Mouse (Mus musculus) forebrain, embryonic 10.5 days (tissue): ENCODE results near the gene Lyrm9. TPM values are rescaled to one million over a fixed set of nuclear protein-coding genes. Genes with fewer than 3 reads are reported as not detected.

Experiments used
- DNase-seq: peaks from one replicate; pipeline ENCODE4 v3.0.0-alpha.2; 2017; ENCODE audit warnings: low spot score; ENCODE audit errors: extremely low spot score
- H3K27ac ChIP-seq: fragments of 300-500 bp; sonication (generic); 2 replicates; pipeline ENCODE4 v1.5.1; 2016; ENCODE audit warnings: mild to moderate bottlenecking
- H3K27me3 ChIP-seq: fragments of 300-500 bp; sonication (generic); 2 replicates; pipeline ENCODE4 v1.6.1; 2016; ENCODE audit warnings: mild to moderate bottlenecking; ENCODE audit not compliant: poor library complexity, severe bottlenecking
- H3K36me3 ChIP-seq: fragments of 300-500 bp; sonication (generic); replicated peaks from 2 replicates; pipeline ENCODE4 v1.6.1; 2016; ENCODE audit warnings: mild to moderate bottlenecking, moderate library complexity
- H3K4me1 ChIP-seq: fragments of 300-500 bp; sonication (generic); 2 replicates; pipeline ENCODE4 v1.6.1; 2016
- H3K4me3 ChIP-seq: fragments of 300-500 bp; sonication (generic); 2 replicates; pipeline ENCODE4 v1.5.1; 2016; ENCODE audit warnings: mild to moderate bottlenecking, moderate library complexity
- H3K9me3 ChIP-seq: fragments of 300-500 bp; sonication (generic); 2 replicates; pipeline ENCODE4 v1.6.1; 2016; ENCODE audit warnings: mild to moderate bottlenecking, moderate library complexity
- WGBS: fragments of 180-500 bp; shearing (Covaris S2); methylation state at CpG from one replicate; pipeline ENCODE4 v1.1.7; 2016; 5-methylcytosine and 5-hydroxymethylcytosine counted together
- polyA plus RNA-seq: library from polyadenylated mRNA; unstranded; fragments of >200 nt; fragmentation: Nextera tagmentation; extraction: Ambion mirVana; gene quantifications from 2 replicates; pipeline ENCODE4 v1.2.1, GENCODE M21; 2016

Gene Lyrm9
- 23.4 and 26.2 TPM in 2 replicates for polyA plus RNA-seq

DNA sequence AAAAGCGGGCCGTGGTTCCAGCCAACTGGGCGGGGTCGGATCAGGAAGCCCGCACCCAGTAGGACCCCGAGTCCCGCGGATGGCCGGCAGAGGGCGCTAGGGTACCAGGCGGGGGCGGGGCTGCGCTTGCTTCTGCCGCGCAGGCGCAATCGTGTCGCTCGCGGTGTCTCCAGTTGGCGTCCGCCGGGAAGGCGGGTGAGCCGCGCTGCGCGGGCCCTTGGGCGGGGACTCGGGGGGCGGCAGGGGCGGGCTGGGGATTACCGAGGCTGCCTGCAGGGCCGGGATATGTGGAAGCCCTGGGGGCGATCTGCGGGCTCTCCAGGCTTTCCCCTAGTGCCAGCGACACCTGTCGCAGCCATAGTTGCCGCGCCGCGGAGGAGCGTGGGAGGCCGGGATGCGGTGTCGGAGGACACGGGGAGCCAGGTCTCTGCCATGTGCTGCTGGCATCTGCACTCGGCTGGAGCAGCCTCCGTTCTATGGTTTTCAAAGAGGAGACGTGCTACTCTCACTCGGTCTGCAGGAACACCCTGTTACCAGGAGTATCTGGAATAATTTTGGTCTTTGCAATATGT is at the start of gene Lyrm9:
Gene Lyrm9, plus strand, starts transcription at position 143 of the 572 bp plus-strand sequence.
- Histone ChIP-seq H3K36me3 (no peaks in the 10 kb centered on the region), H3K4me3 (peak within 1 kb of the TSS; percentile 81), H3K4me1 (peaks cover 61% of the 10 kb centered on the region), H3K9me3 (no peaks in the 10 kb centered on the region), H3K27me3 (peaks cover 6% of the 10 kb centered on the region), H3K27ac (peak within 1 kb of the TSS; percentile 93)
- peak; percentile 96 for DNase-seq
- under 1% methylated on average over 51 of the region's 51 CpGs for WGBS

DNA sequence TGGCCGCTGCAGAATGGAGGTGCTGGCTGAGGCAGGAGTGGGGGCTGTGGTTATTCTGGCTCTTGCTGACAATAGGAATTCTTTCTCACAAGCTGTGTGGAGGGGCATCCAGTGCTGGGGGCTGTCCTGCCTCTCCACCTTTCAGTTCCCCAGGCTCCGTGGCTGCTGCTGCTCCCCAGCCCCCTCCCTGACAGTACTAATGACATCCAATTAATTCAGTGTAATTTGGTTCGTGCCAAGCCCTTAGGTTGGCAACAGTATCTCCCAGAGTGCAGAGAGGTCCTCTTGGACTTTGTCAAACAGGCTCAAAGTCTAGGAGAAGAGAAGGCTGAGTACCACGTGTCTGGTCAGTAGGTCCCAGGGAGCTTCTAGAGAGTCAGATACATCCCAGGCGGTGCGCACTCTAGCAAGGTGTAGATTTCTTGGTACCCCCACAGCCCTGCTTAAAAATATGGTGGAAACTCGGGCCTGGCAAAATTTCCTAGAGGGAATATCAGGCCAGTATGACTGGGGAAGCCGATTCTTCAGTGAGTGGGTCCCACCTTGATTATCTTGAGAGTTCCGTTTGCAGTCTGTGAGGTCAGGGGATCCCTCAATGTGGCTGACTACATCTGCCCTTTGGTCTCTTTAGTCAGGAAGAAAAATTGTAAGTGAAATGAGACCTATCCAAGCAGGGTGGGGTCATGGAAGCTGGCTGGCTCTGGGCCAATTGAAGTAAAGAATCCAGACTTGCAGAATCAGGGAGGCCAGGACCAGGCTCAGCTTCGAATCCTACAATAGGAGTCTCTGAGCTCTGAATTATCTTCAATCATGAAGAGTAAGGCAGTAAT is 48.3 kb upstream of the Lyrm9 start:
- peak overlapping the region; percentile 72 for H3K27ac ChIP-seq
- WGBS = 61% methylated on average over 10 of the region's 10 CpGs
- DNase-seq = no peak

DNA sequence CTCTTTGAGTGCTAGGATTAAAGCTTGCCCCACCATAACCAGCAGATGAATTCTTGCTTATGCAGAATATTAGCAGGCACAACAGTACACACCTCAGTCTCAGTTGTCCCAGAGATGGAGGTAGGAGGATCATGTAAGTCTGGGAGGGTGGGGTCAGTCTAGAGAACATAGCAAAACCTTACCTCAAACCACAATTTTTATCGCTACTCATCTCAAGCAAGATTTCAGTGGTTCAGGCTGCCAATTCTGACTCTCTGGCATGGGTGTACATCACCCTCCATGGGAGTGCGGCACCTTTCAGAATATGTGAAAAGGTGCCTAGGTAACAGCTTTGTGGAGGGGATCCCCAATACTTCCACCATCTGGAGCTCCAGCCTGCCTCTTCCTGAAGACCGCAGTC is 46.4 kb upstream of the Lyrm9 start:
- Histone ChIP-seq H3K4me1 (peaks cover 32% of the 10 kb centered on the region), H3K27ac (no peak overlapping the region), H3K4me3 (no peak overlapping the region), H3K9me3 (no peaks in the 10 kb centered on the region), H3K36me3 (no peaks in the 10 kb centered on the region), H3K27me3 (peaks cover 21% of the 10 kb centered on the region)
- WGBS = 98% methylated on average over 3 of the region's 3 CpGs
- DNase-seq = no peak

More for the DNA sequence above, 48.3 kb upstream of the Lyrm9 start:
- peaks cover 10% of the 10 kb centered on the region for H3K27me3 ChIP-seq
- H3K36me3 ChIP-seq = no peaks in the 10 kb centered on the region
- no peak overlapping the region for H3K4me3 ChIP-seq
- no peaks in the 10 kb centered on the region for H3K9me3 ChIP-seq
- H3K4me1 ChIP-seq = peaks cover 23% of the 10 kb centered on the region

DNA sequence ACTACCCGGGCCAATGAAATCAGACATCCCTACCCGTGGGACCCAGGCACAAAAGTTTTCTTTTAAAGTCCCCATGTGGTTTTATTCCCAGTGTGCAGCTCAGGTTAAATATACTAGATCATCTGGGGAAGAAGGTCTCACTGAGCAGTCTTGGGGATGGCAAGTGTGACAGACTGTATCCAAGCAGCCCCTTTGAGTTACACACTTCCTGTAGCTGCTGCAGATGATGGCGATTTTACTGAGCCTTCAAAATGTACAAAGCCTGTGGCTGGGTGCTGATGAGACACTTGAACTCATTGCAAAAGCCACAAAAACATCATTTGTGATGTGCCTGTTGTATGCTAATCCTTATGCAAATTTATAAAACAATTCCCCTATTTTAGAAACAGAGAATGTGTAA is 45.8 kb upstream of the Lyrm9 start:
- Histone ChIP-seq H3K4me3 (no peak overlapping the region), H3K36me3 (no peaks in the 10 kb centered on the region)
- WGBS = 86% methylated on average over 3 of the region's 3 CpGs

DNA sequence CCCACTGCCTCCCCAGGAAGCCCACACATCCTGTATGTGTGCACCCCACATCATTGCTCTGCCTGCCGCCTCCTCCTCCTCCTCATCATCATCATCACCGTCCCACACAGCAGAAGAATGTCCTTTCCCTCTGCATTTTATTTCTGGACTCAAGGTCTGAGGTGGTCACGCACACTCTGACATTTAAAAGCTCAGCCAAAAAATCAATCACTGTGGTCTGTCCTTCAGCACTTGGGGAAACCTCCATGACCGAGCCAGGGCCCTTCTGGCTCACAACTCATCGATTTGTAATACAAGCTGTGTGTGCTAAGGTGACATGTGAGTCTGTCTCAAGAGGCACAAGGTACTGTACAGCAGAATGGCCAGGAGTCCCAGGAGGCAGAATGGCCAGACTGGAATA is 44.1 kb upstream of the Lyrm9 start:
- Histone ChIP-seq H3K9me3 (no peaks in the 10 kb centered on the region), H3K4me3 (no peak overlapping the region), H3K36me3 (no peaks in the 10 kb centered on the region), H3K27me3 (peaks cover 18% of the 10 kb centered on the region; the same call in 1 of the 2 replicates), H3K27ac (no peak overlapping the region), H3K4me1 (peaks cover 45% of the 10 kb centered on the region)
- no peak for DNase-seq
- WGBS = 92% methylated on average over 5 of the region's 5 CpGs

More for the DNA sequence above, 45.8 kb upstream of the Lyrm9 start:
- Histone ChIP-seq H3K27me3 (peaks cover 21% of the 10 kb centered on the region), H3K9me3 (no peaks in the 10 kb centered on the region), H3K27ac (no peak overlapping the region), H3K4me1 (peaks cover 37% of the 10 kb centered on the region)
- DNase-seq = no peak

DNA sequence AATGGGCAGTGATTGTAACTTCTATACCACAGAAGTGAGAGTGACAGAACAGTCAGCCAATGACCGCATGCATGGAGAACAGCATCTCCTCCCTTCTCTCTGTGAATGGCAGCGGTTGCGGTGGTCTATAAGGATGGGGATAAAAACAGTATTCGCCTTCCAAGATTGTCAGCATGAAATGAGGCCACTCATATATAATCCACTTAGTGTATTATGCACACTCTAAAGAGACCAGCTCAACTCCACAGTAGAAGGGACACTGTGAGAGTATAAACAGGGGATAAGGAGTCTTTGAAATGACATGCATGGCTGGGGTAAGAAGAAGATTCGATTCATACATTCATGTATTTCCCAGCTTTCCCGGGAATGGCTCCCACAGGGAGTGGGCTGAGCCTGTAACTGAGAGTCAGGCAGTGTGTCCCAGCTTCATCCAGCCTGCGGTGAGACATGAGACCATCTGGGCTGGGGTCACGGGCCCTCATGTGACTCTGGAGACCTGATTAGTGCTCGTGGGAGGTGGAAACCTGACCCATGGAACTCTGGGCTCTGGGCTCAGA is 43.5 kb upstream of the Lyrm9 start:
- peaks cover 43% of the 10 kb centered on the region for H3K4me1 ChIP-seq
- peak overlapping the region; percentile 2; the same call in 1 of the 2 replicates for H3K27ac ChIP-seq
- DNase-seq = no peak

DNA sequence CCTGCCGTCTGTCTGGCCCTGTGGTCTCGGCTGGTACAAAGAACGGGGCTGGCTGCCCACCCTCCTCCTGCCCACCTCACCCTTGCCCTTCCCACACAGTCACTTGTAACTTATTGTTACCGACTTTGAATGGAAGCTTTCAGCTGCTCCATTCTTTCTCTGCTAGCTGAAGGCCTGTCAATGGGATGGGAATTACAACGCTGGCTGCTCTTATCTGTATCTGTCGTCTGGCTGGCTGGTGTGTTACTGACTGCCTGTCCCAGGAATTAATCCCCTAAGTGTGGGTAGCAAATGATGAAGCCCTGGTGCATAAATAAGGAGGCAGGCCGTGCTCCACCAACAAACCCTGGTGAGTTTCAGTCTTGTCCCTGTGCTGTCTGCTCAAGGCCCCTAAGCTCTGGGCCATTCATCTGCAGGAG is 40.4 kb upstream of the Lyrm9 start:
- 16% methylated on average over 7 of the region's 7 CpGs for WGBS
- Histone ChIP-seq H3K4me1 (peaks cover 48% of the 10 kb centered on the region), H3K4me3 (no peak overlapping the region), H3K36me3 (no peaks in the 10 kb centered on the region), H3K27ac (peak overlapping the region; percentile 73), H3K27me3 (0 out of 2 replicates have a peak, but pooled peaks cover 11% of the 10 kb centered on the region), H3K9me3 (no peaks in the 10 kb centered on the region)
- DNase-seq = no peak

More for the DNA sequence above, 43.5 kb upstream of the Lyrm9 start:
- 72% methylated on average over 9 of the region's 9 CpGs for WGBS
- H3K27me3 ChIP-seq = peaks cover 12% of the 10 kb centered on the region; the same call in 1 of the 2 replicates
- H3K9me3 ChIP-seq = no peaks in the 10 kb centered on the region
- H3K36me3 ChIP-seq = no peaks in the 10 kb centered on the region
- no peak overlapping the region for H3K4me3 ChIP-seq

DNA sequence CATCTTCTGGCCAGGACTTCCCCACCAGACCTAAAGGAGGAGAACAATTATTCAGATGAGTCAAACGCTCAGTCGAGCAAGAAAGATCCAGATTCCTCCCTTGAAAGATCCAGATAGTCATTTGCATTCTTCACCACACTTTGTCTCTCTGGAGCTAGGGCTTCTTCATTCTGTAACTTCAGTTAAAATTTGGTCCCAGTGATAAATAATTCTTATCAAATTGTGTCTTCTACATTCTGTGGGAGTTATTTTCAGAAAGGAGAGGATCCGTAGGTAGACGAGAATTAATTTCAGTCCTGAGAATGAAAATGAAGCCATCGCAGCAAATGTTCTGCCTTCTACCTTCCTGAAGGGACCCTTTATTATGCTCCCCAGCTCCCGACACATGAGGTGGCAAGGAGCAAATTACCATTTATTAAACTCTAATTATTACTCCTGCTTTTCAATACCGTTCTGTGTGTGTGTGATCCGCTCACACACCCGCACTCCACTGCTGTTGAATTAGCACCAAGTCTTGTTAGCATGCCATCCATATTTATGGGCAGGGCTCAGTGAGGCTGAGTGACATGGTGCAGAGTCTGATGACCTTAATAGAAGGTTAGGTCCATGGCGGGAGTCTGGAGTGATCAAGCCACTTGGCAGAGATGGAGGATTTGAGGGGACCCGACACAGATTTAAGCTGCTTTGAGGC is 36.9 kb upstream of the Lyrm9 start:
- Histone ChIP-seq H3K36me3 (no peaks in the 10 kb centered on the region), H3K27me3 (peaks cover 10% of the 10 kb centered on the region; the same call in 1 of the 2 replicates), H3K4me3 (no peak overlapping the region), H3K27ac (peak overlapping the region; percentile 1; the same call in 1 of the 2 replicates), H3K9me3 (no peaks in the 10 kb centered on the region), H3K4me1 (peaks cover 56% of the 10 kb centered on the region)
- no peak for DNase-seq
- 90% methylated on average over 11 of the region's 11 CpGs for WGBS

DNA sequence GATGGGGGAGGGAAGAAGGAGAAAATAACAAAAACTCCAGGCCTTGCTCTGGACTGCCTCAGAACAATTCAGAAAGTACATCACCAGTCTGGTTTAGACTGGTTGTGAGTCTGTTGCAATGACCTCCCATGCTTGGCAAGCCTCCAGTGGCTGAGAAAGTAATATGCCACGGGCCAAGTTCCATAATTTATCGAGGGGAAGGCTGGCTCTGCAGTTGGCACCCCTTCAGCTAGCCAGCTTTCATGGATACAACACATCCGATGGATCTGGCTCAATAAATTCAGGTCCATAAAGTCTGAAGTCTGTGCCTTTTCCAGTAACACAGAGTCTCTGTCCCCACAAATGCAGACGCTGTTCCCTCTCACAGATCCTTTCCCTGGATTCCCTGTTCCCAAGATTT is 34.8 kb upstream of the Lyrm9 start:
- no peak for DNase-seq
- H3K27me3 ChIP-seq = peaks cover 7% of the 10 kb centered on the region; the same call in 1 of the 2 replicates
- no peak overlapping the region for H3K4me3 ChIP-seq
- H3K27ac ChIP-seq = peak overlapping the region; percentile 65
- no peaks in the 10 kb centered on the region for H3K36me3 ChIP-seq
- 69% methylated on average over 4 of the region's 4 CpGs for WGBS
- no peaks in the 10 kb centered on the region for H3K9me3 ChIP-seq
- peaks cover 44% of the 10 kb centered on the region for H3K4me1 ChIP-seq

DNA sequence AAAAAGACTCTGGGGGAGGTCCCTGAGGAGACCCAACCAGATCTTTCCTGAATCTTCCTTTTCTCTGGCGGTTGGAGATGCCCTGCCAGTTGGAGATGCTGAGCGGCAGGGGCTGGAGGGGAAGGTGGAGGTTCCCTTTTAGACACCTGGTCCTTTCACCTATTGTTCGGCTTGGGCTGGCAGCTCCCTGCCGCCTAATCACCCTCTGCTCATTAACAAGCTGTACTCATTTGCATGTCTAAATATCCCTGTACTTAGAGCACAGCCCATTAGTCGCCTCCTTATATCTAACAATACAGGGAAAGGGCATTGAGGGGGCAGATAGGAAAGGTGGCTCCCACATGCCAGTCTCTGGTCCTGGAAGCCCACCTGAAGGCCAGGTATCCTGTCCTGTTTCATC is 34.3 kb upstream of the Lyrm9 start:
- peak overlapping the region; percentile 65 for H3K27ac ChIP-seq
- WGBS = 37% methylated on average over 5 of the region's 5 CpGs
- H3K4me3 ChIP-seq = no peak overlapping the region
- H3K27me3 ChIP-seq = peaks cover 7% of the 10 kb centered on the region; the same call in 1 of the 2 replicates
- H3K9me3 ChIP-seq = no peaks in the 10 kb centered on the region
- no peaks in the 10 kb centered on the region for H3K36me3 ChIP-seq
- DNase-seq = no peak
- peaks cover 40% of the 10 kb centered on the region for H3K4me1 ChIP-seq

DNA sequence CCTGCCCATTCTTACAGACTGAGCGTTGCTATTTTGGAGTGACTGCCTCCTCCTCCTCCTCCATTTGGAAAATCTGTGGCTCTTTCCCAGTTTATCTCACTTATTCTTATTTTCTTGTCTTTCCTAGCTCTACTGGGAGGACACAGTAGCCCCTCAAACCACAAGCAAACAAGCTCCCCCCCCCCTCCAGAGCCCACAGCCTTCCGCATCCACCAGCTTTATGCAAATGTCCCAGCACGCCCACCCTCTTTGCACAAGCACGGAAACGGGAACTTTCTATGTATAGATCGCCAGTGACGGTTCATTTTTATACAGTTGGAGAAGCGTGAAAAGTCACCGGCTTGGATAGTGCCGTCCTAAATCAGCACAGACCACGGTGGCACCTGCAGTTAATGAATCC is 33.9 kb upstream of the Lyrm9 start:
- DNase-seq = no peak
- Histone ChIP-seq H3K4me3 (0 out of 2 replicates have a peak overlapping the region, but pooled peaks have one; percentile 3), H3K36me3 (no peaks in the 10 kb centered on the region), H3K27me3 (peaks cover 7% of the 10 kb centered on the region; the same call in 1 of the 2 replicates), H3K9me3 (no peaks in the 10 kb centered on the region), H3K27ac (peak overlapping the region; percentile 65), H3K4me1 (peaks cover 38% of the 10 kb centered on the region)
- WGBS = 61% methylated on average over 11 of the region's 11 CpGs

DNA sequence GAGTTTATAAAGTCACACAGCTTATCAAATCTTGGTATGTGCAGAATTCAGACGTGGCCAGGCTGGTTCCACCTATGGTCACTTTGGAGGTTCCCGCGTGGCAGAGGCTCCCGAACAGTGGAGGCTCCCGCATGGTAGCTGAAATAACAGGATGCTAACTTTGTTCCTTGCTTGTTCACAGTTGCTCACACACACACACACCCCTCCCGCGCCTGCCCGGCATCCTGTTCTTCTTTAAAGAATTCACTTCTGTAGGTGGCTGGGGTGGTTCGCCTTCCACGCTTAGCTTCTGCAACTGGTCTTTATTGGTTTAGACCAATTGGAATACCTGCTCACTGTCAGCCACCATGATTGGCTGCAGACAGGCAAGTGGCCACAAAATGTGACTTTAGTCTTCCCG is 33.3 kb upstream of the Lyrm9 start:
- 87% methylated on average over 11 of the region's 11 CpGs for WGBS
- H3K36me3 ChIP-seq = no peaks in the 10 kb centered on the region

More for the DNA sequence above, 33.3 kb upstream of the Lyrm9 start:
- Histone ChIP-seq H3K4me3 (no peak overlapping the region), H3K27me3 (peaks cover 7% of the 10 kb centered on the region; the same call in 1 of the 2 replicates), H3K4me1 (peaks cover 37% of the 10 kb centered on the region), H3K27ac (no peak overlapping the region; the same call in 1 of the 2 replicates), H3K9me3 (no peaks in the 10 kb centered on the region)
- no peak for DNase-seq
